Mouse (Mus musculus) cerebellum, postnatal 10 days (tissue): Measurements from ENCODE around the gene Cerk.

Experiments used
- DNase-seq, 2 experiments: peaks; one replicate each; pipeline ENCODE4 v3.0.0; 2021; ENCODE audit warnings: mixed read lengths in 2 of 2

Cerk gene

DNA sequence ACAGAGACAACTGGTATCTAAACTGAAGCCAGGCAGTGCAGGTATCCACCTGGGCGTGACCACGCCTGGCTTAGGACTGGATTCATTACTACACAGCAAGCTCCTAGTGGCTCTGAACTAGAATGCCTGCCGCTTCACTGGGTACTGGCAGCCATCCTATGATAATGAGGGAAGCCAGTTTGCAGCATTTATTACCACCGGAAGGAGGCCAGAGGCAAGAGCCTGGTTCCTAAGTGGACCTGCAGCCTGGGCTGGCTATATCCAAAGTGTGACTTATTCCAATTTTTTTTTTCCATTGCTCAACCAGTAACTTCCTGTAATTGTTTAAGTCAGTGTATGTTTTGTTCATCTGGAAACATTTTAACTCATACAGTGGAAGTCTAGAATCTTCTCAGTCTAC, 20.4 kb upstream of the Cerk start:
- peak; percentile 70 to 74 for DNase-seq

DNA sequence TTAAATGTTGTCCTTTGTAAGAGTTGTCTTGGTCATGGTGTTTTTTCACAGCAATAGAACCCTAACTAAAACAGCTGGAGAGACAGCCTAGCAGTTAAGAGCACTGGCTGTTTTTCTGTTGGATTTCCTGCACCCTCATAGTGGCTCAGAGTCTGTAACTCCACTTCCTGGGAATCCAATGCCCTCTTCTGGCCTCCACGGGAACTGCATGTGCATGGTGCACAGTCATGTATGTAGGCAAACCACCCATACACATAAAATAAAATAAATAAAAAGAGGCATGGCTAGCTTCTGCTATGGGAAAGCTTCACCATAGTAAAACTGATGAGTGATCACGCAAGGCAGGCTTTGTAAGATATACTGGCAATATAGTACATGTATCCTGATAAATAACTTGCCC, 19.4 kb upstream of the Cerk start:
- peak; percentile 66 to 78 for DNase-seq

DNA sequence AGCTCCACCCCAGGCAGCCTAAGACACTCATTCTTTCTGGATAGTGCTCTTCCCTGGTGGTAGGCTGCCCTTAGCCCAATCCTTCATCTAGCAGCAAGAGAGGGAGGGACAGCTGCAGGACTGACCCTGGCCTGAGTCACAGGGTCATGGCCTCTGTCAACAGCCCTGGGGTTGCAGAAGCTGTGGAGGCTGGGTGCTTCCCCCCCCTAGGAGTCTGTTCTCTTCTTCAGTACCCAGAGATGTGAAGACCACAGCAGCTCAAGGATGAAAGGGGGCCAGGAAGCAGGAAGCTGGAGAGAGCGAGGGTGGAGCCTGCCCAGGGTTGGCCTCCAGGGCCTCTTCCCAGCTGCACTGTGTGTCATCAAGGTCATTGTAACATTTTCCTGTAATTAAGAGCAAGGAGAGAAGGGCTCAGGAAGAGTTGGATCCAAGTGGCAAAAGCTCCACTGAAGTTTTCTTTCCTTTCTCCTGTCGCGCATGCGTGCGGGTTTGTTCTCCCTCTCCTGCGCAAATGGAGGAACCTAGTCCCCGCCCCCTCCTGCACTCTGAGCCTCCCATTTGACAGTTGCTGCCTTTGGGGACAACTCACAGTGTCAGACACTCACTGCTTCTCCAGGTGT, 18.1 kb upstream of the Cerk start:
- no peak for DNase-seq

DNA sequence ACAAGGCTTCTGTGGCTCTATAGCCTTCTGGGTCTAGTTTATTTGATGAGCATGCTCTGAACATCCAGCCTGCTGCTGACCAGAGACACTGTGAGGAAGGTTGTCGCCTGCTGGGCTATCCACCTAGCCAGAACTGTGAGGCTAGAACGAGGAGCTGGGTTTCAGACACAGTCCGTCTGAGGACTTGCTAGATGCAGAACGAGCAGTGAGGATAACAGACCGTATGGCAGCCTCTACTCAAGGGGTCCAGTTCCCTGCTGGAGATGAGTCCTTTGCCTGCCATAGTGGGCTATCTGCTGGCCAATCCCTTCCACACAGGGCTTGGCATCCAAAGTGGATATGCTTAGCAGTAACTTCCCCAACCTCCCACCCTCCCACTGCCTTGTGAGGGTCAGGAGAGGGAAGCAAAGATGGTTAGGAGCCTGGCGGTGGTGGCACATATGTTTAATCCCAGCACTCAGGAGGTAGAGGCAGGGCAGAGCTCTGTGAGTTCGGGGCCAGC, 17.4 kb upstream of the Cerk start:
- no peak for DNase-seq

DNA sequence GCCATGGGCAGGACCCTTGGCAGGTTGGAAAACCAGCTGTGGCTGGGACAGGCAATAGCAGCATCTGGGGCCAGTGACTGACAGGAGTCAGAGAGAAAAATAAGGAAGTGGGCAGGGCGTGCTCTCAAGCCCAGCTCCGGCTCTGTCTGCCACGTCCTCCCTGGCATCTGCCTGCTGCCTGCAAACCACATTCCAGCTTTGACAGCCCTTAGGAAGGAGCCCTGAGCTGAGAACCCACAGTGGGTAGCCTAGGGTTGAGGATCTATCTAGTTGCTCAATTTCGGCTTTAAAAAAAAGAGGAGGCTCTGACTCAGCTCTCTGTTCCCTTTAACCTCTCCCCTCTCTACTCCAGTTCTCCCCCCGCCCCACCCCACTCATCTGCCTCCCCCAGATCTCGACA, 16.7 kb upstream of the Cerk start:
- no peak for DNase-seq

DNA sequence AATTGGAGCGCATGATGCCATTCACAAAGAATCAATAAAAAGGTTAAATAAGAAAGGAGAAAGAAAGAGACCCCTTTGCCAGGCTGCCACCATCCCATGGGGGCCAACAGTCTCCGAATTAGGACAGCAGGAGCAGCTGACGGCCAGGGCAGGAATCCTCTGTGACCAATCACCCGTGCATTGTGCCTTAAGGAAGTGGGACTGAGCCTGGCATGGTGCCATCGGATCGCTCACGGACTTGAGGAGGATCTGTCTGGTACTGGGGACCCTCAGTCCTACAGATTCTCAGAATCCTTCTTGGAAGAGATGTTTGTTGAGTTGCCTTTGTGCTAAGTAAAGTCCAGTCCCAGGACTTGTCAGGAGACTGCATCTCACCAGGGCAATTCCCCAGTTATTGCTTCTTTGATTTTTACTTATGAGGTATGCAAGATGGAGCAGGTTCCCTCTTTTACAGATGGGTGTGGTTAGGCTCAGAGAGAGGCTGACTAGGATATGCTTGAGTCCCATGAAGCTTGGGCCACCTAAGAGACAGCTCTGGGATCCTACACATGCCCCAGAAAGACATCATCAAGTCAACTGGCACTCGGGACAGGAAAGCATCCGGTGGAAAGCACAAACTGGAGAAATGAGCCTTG, 15.9 kb upstream of the Cerk start:
- DNase-seq, result peak; percentile 56 to 67

DNA sequence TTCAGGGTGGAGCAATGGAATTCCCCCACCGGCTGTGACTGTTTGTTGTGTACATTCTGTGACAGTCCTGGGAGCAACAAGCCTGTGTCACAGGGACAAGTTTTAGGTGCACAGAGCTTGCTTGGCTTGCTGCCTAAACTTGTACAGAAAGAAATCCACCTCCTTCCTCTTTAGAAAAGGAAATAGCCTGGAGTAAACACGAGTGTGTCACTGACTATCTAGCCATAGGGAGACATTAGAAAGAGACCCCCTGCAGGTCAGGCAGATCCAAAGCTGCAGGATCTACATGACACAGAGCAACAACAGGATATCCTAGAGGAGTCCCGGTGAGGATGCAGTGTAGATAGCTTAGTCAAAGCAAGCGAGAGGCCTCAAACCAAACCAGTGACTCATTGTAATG, 15.2 kb upstream of the Cerk start:
- DNase-seq, result no peak

DNA sequence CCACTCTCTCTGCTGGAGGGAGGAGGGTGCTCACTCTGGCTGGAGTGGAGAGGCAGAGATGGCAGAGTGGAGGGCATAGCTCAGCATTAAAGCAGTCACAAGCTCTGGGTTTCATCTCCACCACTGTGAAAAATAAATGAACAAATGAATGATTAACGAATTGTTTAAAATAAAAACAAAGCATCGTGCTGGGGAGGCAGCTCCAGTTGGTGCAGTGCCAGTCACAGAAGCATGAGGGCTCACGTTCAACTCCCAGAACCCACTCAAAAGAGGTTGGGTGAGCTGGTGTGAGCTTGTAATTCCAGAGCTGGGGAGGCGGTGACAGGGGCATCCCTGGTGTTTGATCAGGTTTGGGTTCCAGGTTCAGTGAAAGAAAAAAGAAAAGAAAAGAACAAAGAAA, 14.2 kb upstream of the Cerk start:
- DNase-seq, result no peak

DNA sequence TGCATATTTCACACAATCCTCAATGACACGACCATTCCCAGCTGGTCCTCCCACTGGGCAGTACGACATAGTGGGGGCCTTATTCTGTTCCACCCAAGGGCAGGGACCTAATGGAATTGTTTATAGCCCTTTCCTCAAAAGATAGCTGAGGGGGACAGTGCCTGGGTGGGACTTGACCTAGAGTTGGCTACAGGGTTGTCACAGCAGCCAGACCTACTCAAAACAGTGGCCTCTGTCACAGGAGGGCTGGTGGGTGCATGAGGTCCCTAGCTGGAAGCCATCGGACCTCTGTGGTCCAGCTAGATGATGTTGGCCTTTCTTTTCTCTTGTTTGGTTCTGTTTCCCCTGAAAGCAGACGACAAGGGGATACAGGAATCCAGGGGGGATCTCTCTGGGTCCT, 13.5 kb upstream of the Cerk start:
- no peak for DNase-seq

DNA sequence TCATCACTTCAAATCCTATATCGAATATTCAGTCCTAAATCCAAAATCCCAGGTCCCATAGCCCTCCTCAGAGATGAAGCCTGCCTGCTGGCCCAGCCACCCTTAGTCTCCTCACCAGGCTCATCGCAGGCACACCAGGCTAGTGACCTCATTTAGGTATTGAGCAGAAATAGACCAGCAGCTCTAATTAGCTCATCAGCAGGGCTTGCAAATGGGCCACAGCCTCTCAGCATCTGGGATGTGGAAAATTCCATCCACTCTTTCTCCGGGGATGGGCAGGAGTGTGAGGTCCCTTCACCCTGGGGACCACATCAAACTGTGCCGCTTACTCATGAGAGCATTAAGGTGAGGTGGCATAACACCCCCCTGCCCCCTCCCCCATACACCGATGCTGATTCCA, 13.1 kb upstream of the Cerk start:
- no peak for DNase-seq

DNA sequence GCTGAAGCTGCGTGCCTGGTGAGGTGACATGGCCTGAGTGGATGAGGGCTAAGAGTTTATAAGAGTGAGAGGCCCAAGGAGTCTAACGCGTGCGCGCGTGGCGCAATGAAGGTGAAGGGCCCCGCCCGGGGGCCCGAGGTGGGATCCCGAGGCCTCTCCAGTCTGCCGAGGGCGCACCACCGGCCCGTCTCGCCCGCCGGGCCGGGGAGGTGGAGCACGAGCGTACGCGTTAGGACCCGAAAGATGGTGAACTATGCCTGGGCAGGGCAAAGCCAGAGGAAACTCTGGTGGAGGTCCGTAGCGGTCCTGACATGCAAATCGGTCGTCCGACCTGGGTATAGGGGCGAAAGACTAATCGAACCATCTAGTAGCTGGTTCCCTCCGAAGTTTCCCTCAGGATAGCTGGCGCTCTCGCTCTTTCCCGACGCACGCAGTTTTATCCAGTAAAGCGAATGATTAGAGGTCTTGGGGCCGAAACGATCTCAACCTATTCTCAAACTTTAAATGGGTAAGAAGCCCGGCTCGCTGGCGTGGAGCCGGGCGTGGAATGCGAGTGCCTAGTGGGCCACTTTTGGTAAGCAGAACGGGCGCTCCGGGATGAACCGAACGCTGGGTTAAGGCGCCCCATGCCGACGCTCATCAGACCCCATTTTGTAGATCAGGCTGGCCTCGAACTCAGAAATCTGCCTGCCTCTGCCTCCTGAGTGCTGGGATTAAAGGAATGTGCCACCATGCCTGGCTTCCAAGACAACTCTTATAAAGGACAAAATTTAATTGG, 8.9 kb upstream of the Cerk start:
- peak; percentile 52 to 60 for DNase-seq

DNA sequence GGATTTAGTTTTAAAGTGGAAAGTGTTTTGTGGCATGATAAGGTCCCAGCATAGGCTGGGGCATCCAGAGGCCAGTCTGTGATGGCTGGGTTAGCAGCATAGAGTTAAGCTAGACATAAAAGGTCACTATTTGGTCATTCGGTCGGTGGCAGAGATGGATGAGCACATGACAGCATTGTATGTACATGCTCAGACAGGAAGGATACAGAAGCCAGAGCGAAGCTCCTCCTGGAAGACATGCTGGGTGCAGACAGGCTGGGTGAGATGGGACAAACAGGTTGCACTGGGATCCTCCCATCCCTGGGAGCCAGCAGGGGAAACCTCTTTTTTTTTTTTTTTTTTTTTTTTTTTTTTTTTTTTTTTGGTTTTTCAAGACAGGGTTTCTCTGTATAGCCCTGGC, 6.0 kb upstream of the Cerk start:
- DNase-seq, result no peak

DNA sequence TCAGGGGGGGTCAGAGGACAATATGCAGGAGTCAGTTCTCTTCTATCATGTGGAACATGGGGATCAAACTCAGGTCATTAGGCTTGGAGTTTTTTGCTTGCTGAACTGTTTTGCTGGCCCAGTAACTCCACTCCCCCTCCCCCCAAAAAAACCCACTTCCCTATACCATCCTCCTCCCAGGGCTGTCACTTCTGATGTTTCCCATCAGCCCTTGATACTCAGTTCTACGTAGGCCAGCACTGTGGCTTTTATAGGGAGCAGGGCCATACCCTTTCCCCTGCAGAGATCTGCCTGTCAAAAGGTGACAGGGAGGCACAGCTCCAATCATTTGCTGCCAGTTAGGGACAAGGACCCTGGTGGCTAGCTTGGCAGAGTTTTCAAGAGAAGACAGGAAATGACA, 5.6 kb upstream of the Cerk start:
- DNase-seq, result no peak

DNA sequence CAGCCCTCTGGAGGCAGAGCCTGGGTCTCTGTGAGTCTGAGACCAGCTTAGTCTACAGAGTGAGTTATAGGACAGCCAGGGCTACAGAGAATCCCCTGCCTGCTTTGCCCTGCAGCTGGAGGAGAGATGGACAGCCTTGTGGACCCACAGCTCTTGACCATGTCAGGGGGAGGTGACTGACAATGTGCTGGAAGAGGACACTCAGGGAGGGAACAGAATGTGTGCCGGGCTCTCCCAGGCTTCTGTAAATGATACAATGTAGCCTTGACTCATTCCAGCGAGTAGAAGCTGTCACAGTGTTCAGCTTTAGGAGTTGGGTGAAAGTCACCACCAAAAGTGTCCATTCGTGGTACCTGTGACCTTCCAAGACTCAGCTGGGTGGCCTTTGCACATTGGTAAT, 4.4 kb upstream of the Cerk start:
- no peak for DNase-seq

DNA sequence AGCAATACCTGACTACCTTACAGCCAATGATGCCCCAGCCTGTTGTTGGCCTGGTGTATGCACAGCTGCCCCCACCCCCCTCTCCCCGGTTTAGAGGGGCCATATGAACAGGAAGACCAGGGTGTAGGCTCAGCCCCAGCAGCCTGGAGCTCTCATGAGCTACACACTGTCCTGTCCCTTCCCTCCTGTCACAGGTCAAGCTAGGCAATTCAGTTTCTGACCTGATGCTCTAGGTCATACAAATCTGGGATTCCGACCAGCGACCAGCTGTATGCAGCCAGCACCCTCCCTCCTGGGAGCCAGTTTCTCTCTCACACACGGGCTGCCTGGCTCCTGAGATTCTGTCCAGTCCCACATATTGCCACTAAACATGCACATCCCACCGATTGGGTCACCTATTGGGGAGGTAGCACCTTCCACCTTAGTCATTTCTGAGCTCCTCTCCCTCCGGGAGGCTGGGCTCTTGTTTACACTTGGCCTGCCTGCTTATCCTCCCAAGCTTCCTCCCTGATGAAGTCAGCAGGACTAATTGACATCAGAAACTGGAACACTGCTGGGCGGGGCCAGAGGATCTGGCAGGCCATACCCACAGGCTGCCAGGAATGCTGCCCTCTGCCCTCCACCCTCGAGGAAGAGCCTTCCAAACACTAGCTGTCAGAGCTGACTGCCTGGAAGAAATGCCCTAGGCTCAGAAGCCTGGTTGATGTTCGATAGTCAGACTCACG, 3.0 kb upstream of the Cerk start:
- DNase-seq, result peak; percentile 72 to 80

DNA sequence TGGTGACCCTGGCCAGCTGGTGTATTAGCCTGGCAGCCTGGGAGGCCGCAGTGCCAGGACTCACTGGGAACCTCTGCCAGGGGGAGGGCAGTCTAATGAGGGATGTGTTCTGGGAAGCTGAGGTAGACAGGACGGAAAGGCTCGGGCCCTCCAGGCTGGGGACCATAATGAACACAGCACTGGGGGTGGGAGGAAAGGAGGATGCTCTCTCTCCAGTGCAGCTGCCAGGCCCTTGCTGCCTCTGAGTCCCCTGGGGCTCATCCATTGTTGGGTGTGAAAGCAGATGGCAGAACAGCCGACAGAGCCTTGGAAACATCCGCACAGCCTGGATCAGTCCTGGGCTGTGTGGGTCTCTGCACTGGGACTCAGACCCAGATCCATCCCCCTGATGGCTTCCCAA, 2.2 kb upstream of the Cerk start:
- peak; percentile 57 to 71 for DNase-seq

DNA sequence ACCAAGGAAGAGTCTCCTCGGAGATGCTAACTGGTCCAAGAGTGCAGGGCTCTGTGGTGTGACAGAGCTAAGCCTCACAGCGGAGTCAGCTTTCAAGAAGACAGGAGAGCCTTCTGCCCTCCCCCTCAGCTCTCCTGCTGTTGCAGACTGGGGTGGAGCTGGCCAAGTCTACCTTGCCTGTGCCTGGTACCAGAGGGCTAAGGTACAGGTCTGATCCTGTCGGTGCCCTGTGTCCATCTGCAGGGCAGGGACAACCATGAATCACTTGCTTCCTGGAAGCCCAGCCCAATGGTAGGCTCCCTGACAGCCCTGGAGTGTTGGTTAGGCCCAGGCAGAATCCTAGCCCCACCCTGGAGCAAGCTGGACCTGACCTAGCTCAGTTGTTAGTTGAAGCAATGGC, 745 bp upstream of the Cerk start:
- no peak for DNase-seq

DNA sequence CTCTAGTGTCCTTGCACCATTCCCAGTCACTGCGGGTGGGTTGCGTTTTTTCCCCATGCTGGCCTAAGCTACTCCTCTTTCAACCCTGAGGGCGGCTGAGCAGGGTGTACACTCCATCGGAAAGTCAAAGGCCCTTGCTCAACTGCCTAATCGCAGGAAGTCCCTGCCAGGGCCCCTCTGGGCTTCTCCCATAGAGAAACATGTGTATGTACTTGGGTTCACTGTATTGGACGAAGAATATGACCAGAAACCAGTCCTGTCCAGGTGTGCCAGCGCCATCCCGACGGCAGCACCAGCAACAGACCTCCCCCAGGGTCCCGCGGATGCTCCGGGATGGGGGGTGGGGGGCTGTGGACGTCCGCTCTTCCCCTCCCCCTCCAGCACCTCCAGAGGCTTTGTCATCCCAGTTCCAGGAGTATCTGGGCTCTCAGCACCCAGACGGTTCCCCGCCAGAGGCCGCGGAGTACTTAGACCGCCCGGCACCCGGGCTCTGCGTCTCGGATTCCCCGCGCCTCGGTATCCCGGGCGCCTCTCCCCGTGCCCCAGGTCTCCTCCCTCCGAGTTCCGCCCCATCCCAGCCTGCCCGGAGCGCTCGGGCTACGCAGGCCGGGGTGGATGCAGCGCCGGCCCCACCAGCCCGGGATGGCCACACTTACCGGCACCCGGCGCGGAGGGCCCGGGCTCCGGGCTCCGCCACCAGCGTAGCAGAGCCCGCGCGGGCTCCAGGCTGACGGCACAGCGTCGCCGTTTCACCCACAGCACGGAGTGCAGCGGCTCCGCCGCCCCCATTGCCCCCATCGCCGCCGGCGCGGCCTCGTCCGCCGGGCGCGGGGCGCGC, 871 bp downstream of the Cerk start:
- peak; percentile 58 to 68 for DNase-seq

DNA sequence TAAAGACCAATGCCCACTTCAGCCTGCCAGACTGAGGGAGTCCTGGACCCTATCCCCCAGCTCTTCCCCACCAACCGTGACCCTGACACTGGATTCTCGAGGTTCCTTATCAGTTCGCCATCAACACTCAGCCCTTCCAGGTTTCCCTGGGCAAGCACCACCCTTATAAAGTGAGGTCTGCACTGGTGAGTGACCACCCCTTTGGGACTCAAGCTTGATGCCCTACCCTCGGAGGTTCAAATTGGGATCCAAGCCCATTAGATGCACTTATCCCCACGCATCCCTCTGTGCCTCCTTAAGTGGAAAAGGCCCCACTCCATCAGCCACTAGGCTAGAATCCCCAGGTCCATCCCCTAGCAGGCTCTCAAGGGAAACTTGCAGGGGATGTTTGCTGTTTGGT, 1.9 kb downstream of the Cerk start:
- no peak for DNase-seq

DNA sequence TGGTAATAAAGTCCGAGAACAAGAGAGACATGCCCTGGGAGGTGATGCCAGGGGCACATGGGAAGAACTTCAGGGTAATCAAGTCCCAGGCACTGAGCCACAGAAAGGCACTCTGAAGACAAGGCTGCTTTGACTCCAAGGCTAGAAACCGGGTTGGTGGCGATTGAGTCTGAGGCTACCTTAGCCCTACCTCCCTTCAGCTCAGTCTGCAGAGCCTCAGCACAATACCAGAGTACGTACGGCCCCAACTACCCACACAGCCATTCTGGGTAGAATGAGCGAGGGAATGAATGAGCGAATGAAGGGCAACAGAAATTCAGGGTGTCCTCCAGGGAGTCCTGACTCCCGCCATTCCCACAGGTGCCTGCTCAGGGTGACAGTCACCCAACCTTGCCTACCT, 2.5 kb downstream of the Cerk start:
- DNase-seq, result no peak

DNA sequence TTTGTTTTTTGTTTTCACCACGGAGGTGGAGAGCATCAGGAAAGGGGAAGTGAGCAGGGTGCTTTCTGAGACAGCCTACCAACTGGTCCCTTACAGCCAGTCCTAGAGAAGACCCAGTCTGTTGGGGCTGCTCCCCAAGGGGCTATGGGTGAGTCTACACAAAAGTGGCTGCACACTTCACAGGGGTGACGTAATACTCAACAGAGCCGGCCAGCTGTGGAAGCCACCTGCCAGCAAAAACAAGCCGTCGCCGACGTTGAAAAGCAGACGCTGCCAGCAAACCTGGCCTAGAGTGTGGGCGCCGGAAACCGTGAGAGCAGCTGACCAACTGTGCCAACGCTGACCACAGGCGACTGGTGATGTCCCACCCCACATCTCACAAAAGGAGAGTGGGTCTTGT, 3.3 kb downstream of the Cerk start:
- peak; percentile 50 to 51 for DNase-seq

DNA sequence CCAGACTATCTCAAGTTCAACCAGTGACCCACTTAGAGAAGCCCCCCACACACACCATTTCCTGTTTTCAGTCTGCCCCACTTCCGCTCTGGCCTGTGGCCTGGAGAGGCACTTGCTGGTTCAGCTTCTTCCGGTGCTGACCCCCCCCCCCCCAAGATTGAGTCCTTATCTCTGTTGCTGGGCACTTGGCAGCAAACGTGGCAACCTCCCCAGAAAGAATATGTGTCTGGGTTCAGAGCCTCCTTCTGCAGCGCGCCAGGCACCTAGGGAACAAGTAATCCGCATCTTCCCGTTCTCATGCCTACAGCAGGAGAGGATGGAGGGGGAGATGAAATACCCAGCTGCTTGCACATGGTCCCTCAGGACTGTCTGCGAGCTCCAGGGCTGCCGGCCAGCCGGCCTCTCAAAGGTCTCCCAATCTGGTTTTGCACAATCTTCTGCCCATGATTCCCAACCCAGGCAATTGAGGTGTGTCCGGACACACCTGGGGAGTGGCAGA, 4.0 kb downstream of the Cerk start:
- DNase-seq, result peak; percentile 46 to 50
